In the genomic region with DNA sequence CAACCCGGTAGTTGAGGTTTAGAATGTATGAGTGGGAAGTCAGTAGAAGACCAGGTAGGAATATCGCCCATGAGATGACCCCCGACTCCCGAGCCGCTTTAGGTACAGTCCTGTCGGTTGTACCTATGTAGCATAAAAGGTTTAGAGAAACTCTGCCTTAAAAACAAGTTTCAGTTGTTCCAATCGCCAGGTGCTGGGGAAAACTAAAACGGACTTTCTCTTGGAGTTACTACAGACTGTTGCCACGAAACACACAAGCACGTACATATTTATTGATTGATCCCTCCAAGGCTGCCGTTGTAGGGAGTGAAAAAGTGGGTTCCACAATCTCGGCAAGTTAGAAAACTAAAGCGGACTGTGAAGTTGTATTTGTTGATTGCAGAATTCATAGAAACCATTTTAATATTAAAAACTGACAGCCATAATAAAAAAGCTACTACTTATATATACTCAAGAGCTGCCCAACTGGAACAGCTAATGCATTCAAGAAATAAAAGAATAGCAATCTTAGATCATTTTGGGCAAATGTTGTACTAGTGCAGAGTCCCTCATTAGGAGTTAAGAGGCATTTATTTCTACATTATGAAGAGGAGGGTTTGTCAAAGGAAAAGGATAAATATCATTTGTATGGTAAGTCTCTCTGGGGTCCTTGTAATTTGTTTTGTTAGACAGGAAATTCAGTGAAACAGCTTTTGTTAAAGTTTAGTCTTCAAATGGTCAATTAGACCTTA, we compare ENCODE assay signal across 7 mouse cellular contexts. TPM values are rescaled to one million over a fixed set of nuclear protein-coding genes. Genes with fewer than 3 reads are reported as not detected.
DNase-seq lines count a peak whose midpoint lies in the region; ATAC-seq lines count a peak whose summit lies in the region.

No protein-coding gene starts in this region.

- peak overlapping the region; percentile 68 for H3K4me3 ChIP-seq in lung, embryonic 16.5 days (ENCODE audit: low read length)
- H3K4me3 ChIP-seq in embryonic facial prominence, embryonic 11.5 days (ENCODE audit: low read depth, low read length), result peak overlapping the region; percentile 81
- peak overlapping the region; percentile 90 for H3K4me3 ChIP-seq in intestine, embryonic 15.5 days (replicated peaks)
- H3K4me3 ChIP-seq in neural tube, embryonic 15.5 days (replicated peaks), result peak overlapping the region; percentile 68

- H3K27ac ChIP-seq in lung, embryonic 16.5 days (ENCODE audit: low read length), result peak overlapping the region; percentile 97
- H3K27ac ChIP-seq in embryonic facial prominence, embryonic 11.5 days (replicated peaks; ENCODE audit: low read depth, low read length), result peak overlapping the region; percentile 98; the same call in 1 of the 2 replicates
- H3K27ac ChIP-seq in intestine, embryonic 15.5 days, result no peak overlapping the region
- H3K27ac ChIP-seq in neural tube, embryonic 15.5 days (replicated peaks), result peak overlapping the region; percentile 97

- H3K27me3 ChIP-seq in lung, embryonic 16.5 days (ENCODE audit: control insufficient read depth, insufficient read depth, low read depth, low read length), result no peaks in the 10 kb centered on the region
- H3K27me3 ChIP-seq in embryonic facial prominence, embryonic 11.5 days (ENCODE audit: control insufficient read depth, insufficient read depth, low read length), result no peaks in the 10 kb centered on the region
- no peaks in the 10 kb centered on the region for H3K27me3 ChIP-seq in intestine, embryonic 15.5 days (replicated peaks)
- no peaks in the 10 kb centered on the region for H3K27me3 ChIP-seq in neural tube, embryonic 15.5 days (replicated peaks)

- no peaks in the 10 kb centered on the region for H3K36me3 ChIP-seq in lung, embryonic 16.5 days (ENCODE audit: control insufficient read depth, insufficient read depth, low read length)
- no peaks in the 10 kb centered on the region for H3K36me3 ChIP-seq in embryonic facial prominence, embryonic 11.5 days (replicated peaks; ENCODE audit: control insufficient read depth, insufficient read depth, low read depth, low read length)
- H3K36me3 ChIP-seq in intestine, embryonic 15.5 days, result no peaks in the 10 kb centered on the region
- H3K36me3 ChIP-seq in neural tube, embryonic 15.5 days, result no peaks in the 10 kb centered on the region

- H3K4me1 ChIP-seq in lung, embryonic 16.5 days (replicated peaks; ENCODE audit: control insufficient read depth, insufficient read depth, low read length), result peaks cover 8% of the 10 kb centered on the region
- H3K4me1 ChIP-seq in embryonic facial prominence, embryonic 11.5 days (ENCODE audit: control insufficient read depth, insufficient read depth, low read length), result no peaks in the 10 kb centered on the region
- H3K4me1 ChIP-seq in intestine, embryonic 15.5 days (replicated peaks), result 0 out of 2 replicates have a peak, but pooled peaks cover 4% of the 10 kb centered on the region
- H3K4me1 ChIP-seq in neural tube, embryonic 15.5 days, result peaks cover 24% of the 10 kb centered on the region

- DNase-seq in lung, adult 18-20 months, result no peak
- DNase-seq in embryonic facial prominence, embryonic 11.5 days (ENCODE audit: low spot score), result no peak
- DNase-seq in thymus, postnatal 36 days, result no peak
- no peak for DNase-seq in right cerebral cortex, postnatal 4 days

- H3K4me2 ChIP-seq in lung, embryonic 16.5 days (ENCODE audit: low read depth, low read length), result peak overlapping the region; percentile 79
- peak overlapping the region; percentile 55 for H3K4me2 ChIP-seq in embryonic facial prominence, embryonic 11.5 days (ENCODE audit: low read depth, low read length)
- peak overlapping the region; percentile 58 for H3K4me2 ChIP-seq in intestine, embryonic 15.5 days (replicated peaks)
- H3K4me2 ChIP-seq in neural tube, embryonic 15.5 days, result peak overlapping the region; percentile 74

- no peaks in the 10 kb centered on the region for H3K9me3 ChIP-seq in lung, embryonic 16.5 days (ENCODE audit: control insufficient read depth, low read length)
- H3K9me3 ChIP-seq in embryonic facial prominence, embryonic 11.5 days (replicated peaks; ENCODE audit: control insufficient read depth, low read length), result no peaks in the 10 kb centered on the region
- no peaks in the 10 kb centered on the region for H3K9me3 ChIP-seq in intestine, embryonic 15.5 days
- no peaks in the 10 kb centered on the region for H3K9me3 ChIP-seq in neural tube, embryonic 15.5 days (replicated peaks)

- peak overlapping the region; percentile 99 for H3K9ac ChIP-seq in lung, embryonic 16.5 days (ENCODE audit: low read length)
- H3K9ac ChIP-seq in embryonic facial prominence, embryonic 11.5 days (replicated peaks; ENCODE audit: low read length), result peak overlapping the region; percentile 100
- peak overlapping the region; percentile 97 for H3K9ac ChIP-seq in intestine, embryonic 15.5 days
- H3K9ac ChIP-seq in neural tube, embryonic 15.5 days (replicated peaks), result peak overlapping the region; percentile 84

- no peak for ATAC-seq in lung, embryonic 16.5 days (ENCODE audit: low read depth)
- ATAC-seq in embryonic facial prominence, embryonic 11.5 days (replicated peaks; ENCODE audit: insufficient number of reproducible peaks, low FRiP score, low TSS enrichment, low read depth), result 0 out of 2 replicates have a peak, but pooled peaks have one; percentile 2
- no peak; the same call in 1 of the 2 replicates for ATAC-seq in intestine, embryonic 15.5 days
- no peak for ATAC-seq in neural tube, embryonic 15.5 days (ENCODE audit: low FRiP score)

- 3% methylated on average over 12 of the region's 13 CpGs for WGBS in lung, embryonic 16.5 days
- WGBS in embryonic facial prominence, embryonic 11.5 days, result 6% methylated on average over 13 of the region's 13 CpGs
- 4% methylated on average over 13 of the region's 13 CpGs for WGBS in intestine, embryonic 15.5 days
- WGBS in neural tube, embryonic 15.5 days, result 6% methylated on average over 13 of the region's 13 CpGs

RNA-seq across cellular contexts. Expression of a gene that starts 1.2 kb away (rescaled TPM):
- polyA plus RNA-seq in lung, embryonic 16.5 days (2015; fragmentation: Nextera tagmentation; extraction: Ambion mirVana), result 87.4 TPM in 2 replicates
- polyA plus RNA-seq in embryonic facial prominence, embryonic 11.5 days (2014; fragmentation: Nextera tagmentation; extraction: Ambion mirVana), result 103 and 111 TPM in 2 replicates
- polyA plus RNA-seq in intestine, embryonic 15.5 days (2015; fragmentation: Nextera tagmentation; extraction: Ambion mirVana), result 80.1 and 104 TPM in 2 replicates
- 58.7 and 71.8 TPM in 2 replicates for polyA plus RNA-seq in neural tube, embryonic 15.5 days (2015; fragmentation: Nextera tagmentation; extraction: Ambion mirVana)

RNA-seq across cellular contexts. Expression of a gene that starts 43.3 kb away (rescaled TPM):
- 34.4 and 38.8 TPM in 2 replicates for polyA plus RNA-seq in lung, embryonic 16.5 days (2015; fragmentation: Nextera tagmentation; extraction: Ambion mirVana)
- polyA plus RNA-seq in embryonic facial prominence, embryonic 11.5 days (2014; fragmentation: Nextera tagmentation; extraction: Ambion mirVana), result 52.4 and 62.7 TPM in 2 replicates
- 44.0 and 50.6 TPM in 2 replicates for polyA plus RNA-seq in intestine, embryonic 15.5 days (2015; fragmentation: Nextera tagmentation; extraction: Ambion mirVana)
- 26.1 and 32.1 TPM in 2 replicates for polyA plus RNA-seq in neural tube, embryonic 15.5 days (2015; fragmentation: Nextera tagmentation; extraction: Ambion mirVana)
